Mouse (Mus musculus): ENCODE data around the gene Tmem203.

- no peak for TF ChIP-seq POLR2A (IDR thresholded peaks at IDR 0.05; ENCODE audit: extremely low read depth, insufficient read depth, low read length)
- TF ChIP-seq CTCF (IDR thresholded peaks at IDR 0.05; ENCODE audit: low read depth, low read length): no peak
Measured at GRCm38 (mm10) chr2:25266720-25267119, 11.5 kb downstream of the Tmem203 start.
